Mouse (Mus musculus) brain, embryonic 14.5 days (tissue): ENCODE data around the gene Armc9.

Experiments used
- CTCF ChIP-seq: fragments of 200-500 bp; IDR thresholded peaks from 2 replicates; pipeline ENCODE4 v1.5.1; 2012; ENCODE audit warnings: inconsistent platforms, mild to moderate bottlenecking, moderate library complexity, borderline replicate concordance; ENCODE audit not compliant: insufficient read depth, insufficient read length; ENCODE audit errors: extremely low read depth
- POLR2A ChIP-seq: fragments of 200-500 bp; IDR thresholded peaks from 2 replicates; pipeline ENCODE4 v1.6.1; 2012; ENCODE audit warnings: mild to moderate bottlenecking, inconsistent platforms, borderline replicate concordance; ENCODE audit not compliant: poor library complexity, insufficient read depth, insufficient read length, severe bottlenecking; ENCODE audit errors: extremely low read depth

DNA sequence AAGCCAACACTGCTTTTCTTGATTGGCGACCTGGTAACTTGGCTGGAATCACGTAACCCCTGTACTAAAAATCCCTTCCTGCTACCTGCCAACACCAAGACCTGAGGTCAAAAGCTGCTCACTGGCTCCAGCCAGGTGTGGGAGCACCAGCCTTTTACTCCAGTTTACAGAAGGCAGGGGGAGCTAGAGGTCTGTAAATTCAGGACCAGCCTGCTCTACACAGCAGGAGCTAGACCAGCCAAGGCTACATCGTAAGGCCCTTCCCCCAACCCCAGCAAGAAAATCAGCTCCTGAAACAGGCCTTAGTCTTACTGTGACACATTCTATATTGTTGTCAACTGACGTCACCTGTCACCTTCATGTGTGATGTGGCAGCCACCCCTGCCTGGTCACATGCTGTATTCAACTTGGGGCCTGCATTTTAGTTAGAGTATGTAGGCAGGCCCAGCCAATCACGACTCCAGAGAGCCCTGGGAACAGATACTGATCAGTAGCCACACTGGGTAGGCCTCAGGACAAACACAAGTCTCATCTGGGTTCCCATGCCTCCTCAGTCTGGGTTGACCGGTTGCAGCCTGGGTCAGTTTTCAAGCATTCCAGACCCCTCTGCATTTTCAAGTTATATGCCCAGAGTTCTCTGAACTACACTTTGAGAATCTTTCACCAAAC is 34.6 kb downstream of the Armc9 start:
- no peak for TF ChIP-seq POLR2A
- no peak for TF ChIP-seq CTCF
